Mouse (Mus musculus) midbrain, postnatal 0 days (tissue): ENCODE measurements around the gene Zdhhc9. TPM values are rescaled to one million over a fixed set of nuclear protein-coding genes. Genes with fewer than 3 reads are reported as not detected.

ENCODE experiments used
- ATAC-seq: fragments of 200-750 bp; cut with Nextera tagmentation; 2 replicates; pipeline ENCODE4 v1.8.0; 2017; ENCODE audit warnings: moderate number of reproducible peaks, mild to moderate bottlenecking, moderate TSS enrichment, moderate library complexity; ENCODE audit not compliant: low FRiP score
- DNase-seq: peaks from one replicate; pipeline ENCODE4 v3.0.0-alpha.2; 2015; ENCODE audit warnings: low spot score
- H3K27ac ChIP-seq: fragments of 300-500 bp; sonication (generic); 2 replicates; pipeline ENCODE4 v1.5.1; 2014; ENCODE audit warnings: low read depth, mild to moderate bottlenecking, low read length, mixed read lengths
- H3K27me3 ChIP-seq: fragments of 300-500 bp; sonication (generic); 2 replicates; pipeline ENCODE4 v1.6.1; 2014; ENCODE audit warnings: low read length, control low read depth, mixed read lengths; ENCODE audit not compliant: insufficient read depth
- H3K36me3 ChIP-seq: fragments of 300-500 bp; sonication (generic); 2 replicates; pipeline ENCODE4 v1.6.1; 2014; ENCODE audit warnings: low read length, control low read depth, mixed read lengths; ENCODE audit not compliant: insufficient read depth
- H3K4me1 ChIP-seq: fragments of 300-500 bp; sonication (generic); 2 replicates; pipeline ENCODE4 v1.6.1; 2014; ENCODE audit warnings: mild to moderate bottlenecking, control low read depth, antibody characterized with exemption, low read length, mixed read lengths; ENCODE audit not compliant: insufficient read depth
- H3K4me2 ChIP-seq: fragments of 300-500 bp; sonication (generic); 2 replicates; pipeline ENCODE4 v1.6.1; 2014; ENCODE audit warnings: low read depth, mild to moderate bottlenecking, low read length, mixed read lengths; ENCODE audit not compliant: poor library complexity, severe bottlenecking
- H3K4me3 ChIP-seq: fragments of 300-500 bp; sonication (generic); 2 replicates; pipeline ENCODE4 v1.5.1; 2014; ENCODE audit warnings: low read depth, mild to moderate bottlenecking, low read length, moderate library complexity
- H3K9ac ChIP-seq: fragments of 300-500 bp; sonication (generic); replicated peaks from 2 replicates; pipeline ENCODE4 v1.6.1; 2014; ENCODE audit warnings: mild to moderate bottlenecking, low read length, moderate library complexity, mixed read lengths; ENCODE audit not compliant: poor library complexity, severe bottlenecking
- H3K9me3 ChIP-seq: fragments of 300-500 bp; sonication (generic); 2 replicates; pipeline ENCODE4 v1.6.1; 2016; ENCODE audit warnings: low read length, control low read depth
- CTCF ChIP-seq: IDR thresholded peaks from 2 replicates; pipeline ENCODE4 v1.5.1; 2016; ENCODE audit warnings: antibody characterized with exemption, mild to moderate bottlenecking
- WGBS: fragments of 180-500 bp; shearing (Covaris S2); extraction: QIAGEN DNeasy Blood & Tissue Kit; methylation state at CpG from one replicate; pipeline ENCODE4 v1.1.7; 2014; 5-methylcytosine and 5-hydroxymethylcytosine counted together
- polyA plus RNA-seq: library from polyadenylated mRNA; unstranded; fragments of >200 nt; fragmentation: Nextera tagmentation; extraction: Ambion mirVana; gene quantifications from 2 replicates; pipeline ENCODE4 v1.2.1, GENCODE M21; 2015
- total RNA-seq: library from RNA; depleted of rRNA; stranded (reverse); fragments of >200 nt; gene quantifications from 2 replicates; pipeline ENCODE4 v1.2.3, GENCODE M21; 2014

The Zdhhc9 gene
- total and polyA plus RNA-seq, 2 experiments from 2014 or later = 7.2 to 43.0 TPM

DNA sequence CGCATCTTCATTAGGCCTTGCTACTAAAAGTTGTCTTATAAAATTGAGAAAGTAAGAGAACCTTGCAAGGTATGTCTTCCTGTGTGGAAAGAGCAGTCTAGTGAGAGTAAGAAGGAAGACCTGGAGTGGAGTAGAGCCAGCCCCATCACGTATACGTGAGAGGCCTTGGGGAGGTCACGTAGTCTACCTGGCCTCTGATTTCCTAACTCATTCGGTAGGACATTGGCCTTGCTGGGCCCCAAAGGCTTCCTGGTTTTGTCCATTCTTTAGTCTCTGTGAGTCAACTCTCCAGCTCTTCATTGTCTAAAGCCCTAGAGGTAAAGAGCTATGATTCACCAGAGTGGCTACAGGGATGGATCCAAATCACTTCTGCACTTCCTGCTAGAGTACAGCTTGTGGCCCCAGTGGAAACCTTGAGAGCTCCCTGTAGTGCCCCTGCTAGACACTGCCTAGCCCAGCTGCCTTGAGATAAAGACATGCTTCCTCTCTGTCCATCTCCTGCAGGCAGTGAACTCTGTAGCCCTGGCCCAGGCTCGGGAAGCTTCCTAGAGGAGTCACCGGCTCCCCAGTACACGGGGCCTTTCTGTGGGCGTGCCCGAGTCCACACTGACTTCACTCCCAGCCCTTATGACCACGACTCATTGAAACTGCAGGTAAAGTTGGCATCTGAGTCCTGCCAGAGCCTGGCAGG, 50.3 kb downstream of the Zdhhc9 start:
- H3K36me3 ChIP-seq = no peaks in the 10 kb centered on the region
- H3K4me3 ChIP-seq = no peak overlapping the region
- H3K27me3 ChIP-seq = no peaks in the 10 kb centered on the region
- no peak overlapping the region for H3K9ac ChIP-seq
- no peak for ATAC-seq
- no peaks in the 10 kb centered on the region for H3K9me3 ChIP-seq
- TF ChIP-seq CTCF = no peak
- H3K4me2 ChIP-seq = no peak overlapping the region
- no peak for DNase-seq
- 90% methylated on average over 11 of the region's 11 CpGs for WGBS
- H3K27ac ChIP-seq = no peak overlapping the region
- no peaks in the 10 kb centered on the region for H3K4me1 ChIP-seq

DNA sequence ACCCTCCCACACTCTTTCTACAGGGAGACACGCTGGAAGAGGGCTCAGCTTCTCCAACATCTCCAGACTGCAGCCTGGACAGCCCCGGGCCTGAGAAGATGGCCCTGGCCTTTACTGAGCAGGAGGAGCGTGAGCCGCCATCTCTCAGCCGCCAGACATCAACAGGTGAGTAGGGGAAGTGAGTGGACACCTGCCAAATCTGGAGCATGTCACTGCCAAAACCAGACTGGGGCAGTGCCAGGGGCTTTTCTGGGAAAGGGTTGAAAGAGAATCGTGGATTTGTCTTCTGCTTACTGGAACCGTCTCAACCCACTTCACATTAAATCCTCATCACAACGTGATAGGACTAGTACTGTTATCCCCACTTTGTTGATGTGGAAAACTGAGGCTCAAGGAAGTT, 51.3 kb downstream of the Zdhhc9 start:
- Histone ChIP-seq H3K4me3 (no peak overlapping the region), H3K4me2 (no peak overlapping the region)
- WGBS = 82% methylated on average over 8 of the region's 8 CpGs

GRCm38 (mm10) chrX:48155489-48155888, 53.2 kb downstream of the Zdhhc9 start:
- H3K27ac ChIP-seq = no peak overlapping the region
- no peaks in the 10 kb centered on the region for H3K36me3 ChIP-seq
- H3K9me3 ChIP-seq = no peaks in the 10 kb centered on the region
- no peak for TF ChIP-seq CTCF
- ATAC-seq (no peak), DNase-seq (no peak)
- no peaks in the 10 kb centered on the region for H3K27me3 ChIP-seq
- H3K4me1 ChIP-seq = no peaks in the 10 kb centered on the region
- H3K4me3 ChIP-seq = no peak overlapping the region
- no peak overlapping the region for H3K9ac ChIP-seq
- 85% methylated on average over 6 of the region's 6 CpGs for WGBS
- H3K4me2 ChIP-seq = no peak overlapping the region

More for the DNA sequence above, 51.3 kb downstream of the Zdhhc9 start:
- Histone ChIP-seq H3K4me1 (no peaks in the 10 kb centered on the region), H3K9me3 (no peaks in the 10 kb centered on the region), H3K27me3 (no peaks in the 10 kb centered on the region), H3K36me3 (no peaks in the 10 kb centered on the region), H3K9ac (no peak overlapping the region), H3K27ac (no peak overlapping the region)
- no peak for DNase-seq
- no peak for TF ChIP-seq CTCF
- ATAC-seq = no peak

DNA sequence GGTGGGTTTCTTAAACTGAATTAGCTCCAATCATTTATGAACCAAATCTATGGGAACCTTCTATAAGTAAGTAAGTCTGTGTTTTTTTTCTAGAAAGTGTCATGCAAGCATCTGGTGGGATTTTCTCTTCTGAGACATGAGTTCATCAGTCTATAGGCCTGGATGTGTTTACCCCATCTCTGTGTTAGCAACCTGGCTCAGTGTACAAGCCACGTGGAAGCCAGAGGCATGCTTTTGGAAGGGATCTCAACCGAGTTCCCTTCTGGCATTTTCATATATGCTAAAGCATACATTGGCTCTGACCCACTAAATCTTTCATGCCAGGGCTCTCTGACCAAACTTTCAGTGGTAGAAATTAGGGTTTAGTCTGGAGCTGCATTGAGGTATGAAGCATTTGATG, 54.7 kb downstream of the Zdhhc9 start:
- Histone ChIP-seq H3K27ac (no peak overlapping the region), H3K36me3 (no peaks in the 10 kb centered on the region), H3K4me1 (no peaks in the 10 kb centered on the region), H3K4me3 (no peak overlapping the region), H3K27me3 (no peaks in the 10 kb centered on the region), H3K9me3 (no peaks in the 10 kb centered on the region), H3K9ac (no peak overlapping the region), H3K4me2 (no peak overlapping the region)
- DNase-seq (no peak), ATAC-seq (no peak)
- WGBS = 51% methylated on average over 2 of the region's 2 CpGs
- TF ChIP-seq CTCF = no peak

GRCm38 (mm10) chrX:48153414-48153813, 55.3 kb downstream of the Zdhhc9 start:
- ATAC-seq = no peak
- WGBS = 87% methylated on average over 2 of the region's 2 CpGs
- H3K27me3 ChIP-seq = no peaks in the 10 kb centered on the region
- H3K4me3 ChIP-seq = no peak overlapping the region
- DNase-seq = no peak
- H3K27ac ChIP-seq = no peak overlapping the region
- no peak for TF ChIP-seq CTCF
- no peaks in the 10 kb centered on the region for H3K36me3 ChIP-seq
- no peaks in the 10 kb centered on the region for H3K9me3 ChIP-seq
- H3K9ac ChIP-seq = no peak overlapping the region
- no peaks in the 10 kb centered on the region for H3K4me1 ChIP-seq
- no peak overlapping the region for H3K4me2 ChIP-seq

- 85% methylated on average over 7 of the region's 7 CpGs for WGBS
- Histone ChIP-seq H3K4me1 (no peaks in the 10 kb centered on the region), H3K27me3 (no peaks in the 10 kb centered on the region), H3K36me3 (no peaks in the 10 kb centered on the region), H3K27ac (no peak overlapping the region), H3K4me2 (no peak overlapping the region), H3K4me3 (no peak overlapping the region), H3K9me3 (no peaks in the 10 kb centered on the region), H3K9ac (no peak overlapping the region)
- DNase-seq (no peak), ATAC-seq (no peak)
- TF ChIP-seq CTCF = no peak
Measured at GRCm38 (mm10) chrX:48152106-48152505, 56.6 kb downstream of the Zdhhc9 start.
